Mouse (Mus musculus) hindbrain, embryonic 12.5 days (tissue): ENCODE data around the gene Rap1gap. TPM values are rescaled to one million over a fixed set of nuclear protein-coding genes. Genes with fewer than 3 reads are reported as not detected.

Source experiments
- ATAC-seq: fragments of 200-750 bp; cut with Nextera tagmentation; 2 replicates; pipeline ENCODE4 v1.8.0; 2017; ENCODE audit warnings: moderate TSS enrichment; ENCODE audit not compliant: low FRiP score
- H3K27ac ChIP-seq: fragments of 300-500 bp; sonication (generic); 2 replicates; pipeline ENCODE4 v1.5.1; 2016; ENCODE audit warnings: mild to moderate bottlenecking
- H3K27me3 ChIP-seq: fragments of 300-500 bp; sonication (generic); 2 replicates; pipeline ENCODE4 v1.6.1; 2016; ENCODE audit warnings: mild to moderate bottlenecking
- H3K36me3 ChIP-seq: fragments of 300-500 bp; sonication (generic); 2 replicates; pipeline ENCODE4 v1.6.1; 2016; ENCODE audit warnings: mild to moderate bottlenecking
- H3K4me1 ChIP-seq: fragments of 300-500 bp; sonication (generic); 2 replicates; pipeline ENCODE4 v1.6.1; 2016
- H3K4me2 ChIP-seq: fragments of 300-500 bp; sonication (generic); replicated peaks from 2 replicates; pipeline ENCODE4 v1.6.1; 2016; ENCODE audit warnings: mild to moderate bottlenecking
- H3K4me3 ChIP-seq: fragments of 300-500 bp; sonication (generic); 2 replicates; pipeline ENCODE4 v1.5.1; 2016; ENCODE audit warnings: mild to moderate bottlenecking
- H3K9ac ChIP-seq: fragments of 300-500 bp; sonication (generic); 2 replicates; pipeline ENCODE4 v1.6.1; 2016; ENCODE audit warnings: mild to moderate bottlenecking, moderate library complexity
- H3K9me3 ChIP-seq: fragments of 300-500 bp; sonication (generic); replicated peaks from 2 replicates; pipeline ENCODE4 v1.6.1; 2016; ENCODE audit warnings: mild to moderate bottlenecking
- WGBS: fragments of 180-500 bp; shearing (Covaris S2); methylation state at CpG from one replicate; pipeline ENCODE4 v1.1.7; 2016; 5-methylcytosine and 5-hydroxymethylcytosine counted together
- polyA plus RNA-seq: library from polyadenylated mRNA; unstranded; fragments of >200 nt; fragmentation: Nextera tagmentation; extraction: Ambion mirVana; gene quantifications from 2 replicates; pipeline ENCODE4 v1.2.1, GENCODE M21; 2016

Rap1gap gene
- polyA plus RNA-seq, 1 experiment from 2014 or later, result 19.8 TPM

- Histone ChIP-seq H3K9me3 (no peaks in the 10 kb centered on the region), H3K4me3 (no peak overlapping the region), H3K27ac (no peak overlapping the region), H3K4me2 (no peak overlapping the region), H3K36me3 (no peaks in the 10 kb centered on the region), H3K4me1 (peaks cover 4% of the 10 kb centered on the region; the same call in 1 of the 2 replicates), H3K27me3 (no peaks in the 10 kb centered on the region), H3K9ac (no peak overlapping the region)
- ATAC-seq, result no peak
- 62% methylated on average over 7 of the region's 7 CpGs for WGBS
These were observed 79.3 kb downstream of the Rap1gap start for GRCm38 (mm10) chr4:137743791-137744190.

GRCm38 (mm10) chr4:137744433-137744918, 80.0 kb downstream of the Rap1gap start:
- ATAC-seq, result no peak
- 64% methylated on average over 13 of the region's 13 CpGs for WGBS
- no peaks in the 10 kb centered on the region for H3K27me3 ChIP-seq

GRCm38 (mm10) chr4:137747091-137747490, 82.6 kb downstream of the Rap1gap start:
- Histone ChIP-seq H3K9me3 (no peaks in the 10 kb centered on the region), H3K4me3 (no peak overlapping the region), H3K4me2 (no peak overlapping the region), H3K4me1 (peaks cover 22% of the 10 kb centered on the region; the same call in 1 of the 2 replicates), H3K36me3 (no peaks in the 10 kb centered on the region), H3K27ac (no peak overlapping the region), H3K9ac (no peak overlapping the region), H3K27me3 (no peaks in the 10 kb centered on the region)
- ATAC-seq, result no peak
- 76% methylated on average over 9 of the region's 9 CpGs for WGBS

More at GRCm38 (mm10) chr4:137744433-137744918, 80.0 kb downstream of the Rap1gap start:
- Histone ChIP-seq H3K4me3 (no peak overlapping the region), H3K9me3 (no peaks in the 10 kb centered on the region), H3K36me3 (no peaks in the 10 kb centered on the region), H3K4me2 (no peak overlapping the region), H3K4me1 (peaks cover 6% of the 10 kb centered on the region; the same call in 1 of the 2 replicates), H3K27ac (no peak overlapping the region), H3K9ac (no peak overlapping the region)

GRCm38 (mm10) chr4:137747590-137747989, 83.1 kb downstream of the Rap1gap start:
- WGBS, result 84% methylated on average over 5 of the region's 5 CpGs
- Histone ChIP-seq H3K36me3 (no peaks in the 10 kb centered on the region), H3K9me3 (no peaks in the 10 kb centered on the region), H3K9ac (no peak overlapping the region), H3K4me3 (no peak overlapping the region), H3K4me2 (no peak overlapping the region), H3K27me3 (no peaks in the 10 kb centered on the region), H3K27ac (no peak overlapping the region), H3K4me1 (peaks cover 27% of the 10 kb centered on the region; the same call in 1 of the 2 replicates)
- no peak for ATAC-seq

GRCm38 (mm10) chr4:137748726-137749125, 84.2 kb downstream of the Rap1gap start:
- Histone ChIP-seq H3K4me2 (no peak overlapping the region), H3K27me3 (no peaks in the 10 kb centered on the region), H3K4me3 (no peak overlapping the region), H3K9ac (no peak overlapping the region), H3K9me3 (no peaks in the 10 kb centered on the region), H3K4me1 (peaks cover 27% of the 10 kb centered on the region; the same call in 1 of the 2 replicates), H3K27ac (no peak overlapping the region; the same call in 1 of the 2 replicates), H3K36me3 (no peaks in the 10 kb centered on the region)
- WGBS, result 58% methylated on average over 4 of the region's 4 CpGs
- no peak for ATAC-seq

- no peak for ATAC-seq
- 82% methylated on average over 9 of the region's 9 CpGs for WGBS
These were observed 85.2 kb downstream of the Rap1gap start for GRCm38 (mm10) chr4:137749680-137750079.

GRCm38 (mm10) chr4:137750121-137750520, 85.6 kb downstream of the Rap1gap start:
- Histone ChIP-seq H3K9ac (no peak overlapping the region), H3K4me2 (no peak overlapping the region), H3K36me3 (no peaks in the 10 kb centered on the region), H3K9me3 (no peaks in the 10 kb centered on the region), H3K4me1 (peaks cover 27% of the 10 kb centered on the region; the same call in 1 of the 2 replicates), H3K27me3 (no peaks in the 10 kb centered on the region), H3K4me3 (no peak overlapping the region), H3K27ac (no peak overlapping the region)
- 89% methylated on average over 9 of the region's 9 CpGs for WGBS
- no peak for ATAC-seq

More at GRCm38 (mm10) chr4:137749680-137750079, 85.2 kb downstream of the Rap1gap start:
- Histone ChIP-seq H3K36me3 (no peaks in the 10 kb centered on the region), H3K27me3 (no peaks in the 10 kb centered on the region), H3K4me2 (no peak overlapping the region), H3K4me3 (no peak overlapping the region), H3K9ac (no peak overlapping the region), H3K9me3 (no peaks in the 10 kb centered on the region), H3K4me1 (peaks cover 27% of the 10 kb centered on the region; the same call in 1 of the 2 replicates), H3K27ac (no peak overlapping the region)

- no peaks in the 10 kb centered on the region for H3K36me3 ChIP-seq
- no peak overlapping the region for H3K27ac ChIP-seq
- H3K27me3 ChIP-seq, result no peaks in the 10 kb centered on the region
- ATAC-seq, result no peak
- H3K9me3 ChIP-seq, result no peaks in the 10 kb centered on the region
- H3K4me3 ChIP-seq, result no peak overlapping the region
- no peak overlapping the region for H3K9ac ChIP-seq
- no peak overlapping the region for H3K4me2 ChIP-seq
- 83% methylated on average over 8 of the region's 8 CpGs for WGBS
- H3K4me1 ChIP-seq, result peaks cover 27% of the 10 kb centered on the region; the same call in 1 of the 2 replicates
These were observed 86.8 kb downstream of the Rap1gap start for GRCm38 (mm10) chr4:137751310-137751709.

- H3K4me3 ChIP-seq, result no peak overlapping the region
- 80% methylated on average over 9 of the region's 9 CpGs for WGBS
- no peaks in the 10 kb centered on the region for H3K9me3 ChIP-seq
- no peak overlapping the region for H3K4me2 ChIP-seq
- no peak for ATAC-seq
- no peaks in the 10 kb centered on the region for H3K36me3 ChIP-seq
- peaks cover 27% of the 10 kb centered on the region; the same call in 1 of the 2 replicates for H3K4me1 ChIP-seq
- no peak overlapping the region for H3K27ac ChIP-seq
- H3K9ac ChIP-seq, result no peak overlapping the region
- H3K27me3 ChIP-seq, result no peaks in the 10 kb centered on the region
These were observed 87.2 kb downstream of the Rap1gap start for GRCm38 (mm10) chr4:137751717-137752116.

- Histone ChIP-seq H3K4me1 (peaks cover 27% of the 10 kb centered on the region; the same call in 1 of the 2 replicates), H3K27me3 (no peaks in the 10 kb centered on the region), H3K9ac (no peak overlapping the region), H3K4me3 (no peak overlapping the region), H3K9me3 (no peaks in the 10 kb centered on the region), H3K4me2 (no peak overlapping the region), H3K36me3 (no peaks in the 10 kb centered on the region), H3K27ac (no peak overlapping the region)
- WGBS, result 81% methylated on average over 15 of the region's 15 CpGs
- ATAC-seq, result no peak
These were observed 87.9 kb downstream of the Rap1gap start for GRCm38 (mm10) chr4:137752471-137752870.

GRCm38 (mm10) chr4:137753199-137753598, 88.7 kb downstream of the Rap1gap start:
- ATAC-seq, result no peak
- peaks cover 27% of the 10 kb centered on the region; the same call in 1 of the 2 replicates for H3K4me1 ChIP-seq

GRCm38 (mm10) chr4:137754446-137754845, 89.9 kb downstream of the Rap1gap start:
- ATAC-seq, result no peak
- H3K27ac ChIP-seq, result no peak overlapping the region
- H3K9ac ChIP-seq, result no peak overlapping the region
- no peaks in the 10 kb centered on the region for H3K27me3 ChIP-seq
- peaks cover 21% of the 10 kb centered on the region; the same call in 1 of the 2 replicates for H3K4me1 ChIP-seq
- no peaks in the 10 kb centered on the region for H3K36me3 ChIP-seq
- no peaks in the 10 kb centered on the region for H3K9me3 ChIP-seq
- no peak overlapping the region for H3K4me2 ChIP-seq
- H3K4me3 ChIP-seq, result no peak overlapping the region
- WGBS, result 75% methylated on average over 2 of the region's 2 CpGs

More at GRCm38 (mm10) chr4:137753199-137753598, 88.7 kb downstream of the Rap1gap start:
- no peak overlapping the region for H3K9ac ChIP-seq
- no peaks in the 10 kb centered on the region for H3K9me3 ChIP-seq
- no peaks in the 10 kb centered on the region for H3K36me3 ChIP-seq
- no peak overlapping the region for H3K4me2 ChIP-seq
- H3K27me3 ChIP-seq, result no peaks in the 10 kb centered on the region
- no peak overlapping the region for H3K4me3 ChIP-seq
- WGBS, result 77% methylated on average over 7 of the region's 7 CpGs
- no peak overlapping the region for H3K27ac ChIP-seq

- Histone ChIP-seq H3K4me1 (peaks cover 22% of the 10 kb centered on the region), H3K36me3 (no peaks in the 10 kb centered on the region), H3K4me3 (no peak overlapping the region), H3K4me2 (no peak overlapping the region), H3K9me3 (no peaks in the 10 kb centered on the region), H3K27ac (no peak overlapping the region), H3K27me3 (no peaks in the 10 kb centered on the region), H3K9ac (no peak overlapping the region)
- no peak for ATAC-seq
- WGBS, result 86% methylated on average over 9 of the region's 9 CpGs
These were observed 98.4 kb downstream of the Rap1gap start for GRCm38 (mm10) chr4:137762886-137763285.
